Mouse (Mus musculus) liver, postnatal 0 days (tissue): ENCODE results near the gene Glyctk. TPM values are rescaled to one million over a fixed set of nuclear protein-coding genes. Genes with fewer than 3 reads are reported as not detected.
A peak's percentile ranks its signal among the peaks of the same experiment; 100 is the strongest.

Experiments
- ATAC-seq: fragments of 200-750 bp; cut with Nextera tagmentation; 2 replicates; pipeline ENCODE4 v1.8.0; 2017; ENCODE audit warnings: mild to moderate bottlenecking, moderate library complexity
- DNase-seq: peaks from one replicate; pipeline ENCODE4 v3.0.0-alpha.2; 2016
- H3K27ac ChIP-seq: fragments of 300-500 bp; sonication (generic); 2 replicates; pipeline ENCODE4 v1.5.1; 2014; ENCODE audit warnings: antibody characterized with exemption, moderate library complexity, mild to moderate bottlenecking, low read depth
- H3K27me3 ChIP-seq: fragments of 300-500 bp; sonication (generic); 2 replicates; pipeline ENCODE4 v1.6.1; 2014; ENCODE audit warnings: low read length, control low read depth, mixed read lengths; ENCODE audit not compliant: insufficient read depth
- H3K36me3 ChIP-seq: fragments of 300-500 bp; sonication (generic); replicated peaks from 2 replicates; pipeline ENCODE4 v1.6.1; 2014; ENCODE audit warnings: mild to moderate bottlenecking, control low read depth, low read length, moderate library complexity, mixed read lengths; ENCODE audit not compliant: insufficient read depth
- H3K4me1 ChIP-seq: fragments of 300-500 bp; sonication (generic); 2 replicates; pipeline ENCODE4 v1.6.1; 2014; ENCODE audit warnings: antibody characterized with exemption, mild to moderate bottlenecking, control low read depth; ENCODE audit not compliant: insufficient read depth
- H3K4me2 ChIP-seq: fragments of 300-500 bp; sonication (generic); 2 replicates; pipeline ENCODE4 v1.6.1; 2014; ENCODE audit warnings: low read depth, mild to moderate bottlenecking, low read length, moderate library complexity, mixed read lengths
- H3K4me3 ChIP-seq: fragments of 300-500 bp; sonication (generic); 2 replicates; pipeline ENCODE4 v1.5.1; 2014; ENCODE audit warnings: low read depth, low read length
- H3K9ac ChIP-seq: fragments of 300-500 bp; sonication (generic); replicated peaks from 2 replicates; pipeline ENCODE4 v1.6.1; 2014; ENCODE audit warnings: mild to moderate bottlenecking, moderate library complexity
- H3K9me3 ChIP-seq: fragments of 300-500 bp; sonication (generic); 2 replicates; pipeline ENCODE4 v1.6.1; 2016; ENCODE audit warnings: mild to moderate bottlenecking, control low read depth, low read length, mixed read lengths
- CTCF ChIP-seq: sonication (generic); IDR thresholded peaks from 2 replicates; pipeline ENCODE4 v1.5.1; 2016; ENCODE audit warnings: antibody characterized with exemption, low read depth
- EP300 ChIP-seq: IDR thresholded peaks from 2 replicates; pipeline ENCODE4 v1.6.1; 2016; ENCODE audit warnings: antibody characterized with exemption, low read depth, mild to moderate bottlenecking
- WGBS: fragments of 180-500 bp; shearing (Covaris S2); extraction: QIAGEN DNeasy Blood & Tissue Kit; methylation state at CpG from one replicate; pipeline ENCODE4 v1.1.7; 2014; ENCODE audit not compliant: insufficient replicate concordance; 5-methylcytosine and 5-hydroxymethylcytosine counted together
- microRNA counts: library from miRNA; unstranded; fragments of <30 nt; microRNA quantifications from one replicate; lab custom pipeline; 2015
- microRNA-seq: library from miRNA; unstranded; fragments of <30 nt; microRNA quantifications from one replicate; pipeline ENCODE4, GENCODE M21; 2016
- polyA plus RNA-seq: library from polyadenylated mRNA; unstranded; fragments of >200 nt; fragmentation: Nextera tagmentation; extraction: Ambion mirVana; gene quantifications from 2 replicates; pipeline ENCODE4 v1.2.1, GENCODE M21; 2015

The Glyctk gene
- polyA plus RNA-seq, 1 experiment from 2014 or later, result 46.5 TPM

DNA sequence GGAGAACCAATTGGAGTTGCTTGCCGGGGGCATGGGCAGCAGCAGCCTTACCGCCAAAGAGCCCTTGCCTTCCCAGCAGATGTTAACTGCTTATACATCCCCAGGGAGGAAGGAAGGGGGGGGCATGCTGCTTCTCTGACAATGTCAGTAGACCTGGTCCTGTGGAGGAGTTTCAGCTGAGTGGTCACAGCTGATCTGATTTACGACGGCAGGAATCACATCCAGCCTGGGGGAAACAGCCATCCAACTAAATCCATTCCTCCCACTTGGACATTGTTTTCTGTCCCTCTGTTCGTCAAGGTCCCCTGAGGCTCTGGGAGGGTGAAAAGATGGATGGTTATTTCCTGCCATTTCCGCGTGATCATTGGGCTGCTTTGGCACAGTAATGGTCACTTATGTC lies 53.5 kb downstream of the Glyctk start:
- ATAC-seq, result no peak
- WGBS, result 79% methylated on average over 7 of the region's 7 CpGs
- H3K4me3 ChIP-seq, result no peak overlapping the region
- no peak overlapping the region for H3K4me2 ChIP-seq
- TF ChIP-seq CTCF (no peak), EP300 (no peak)
- no peaks in the 10 kb centered on the region for H3K27me3 ChIP-seq
- H3K27ac ChIP-seq, result no peak overlapping the region
- H3K36me3 ChIP-seq, result no peaks in the 10 kb centered on the region
- no peaks in the 10 kb centered on the region for H3K4me1 ChIP-seq
- H3K9ac ChIP-seq, result no peak overlapping the region
- no peak for DNase-seq
- no peaks in the 10 kb centered on the region for H3K9me3 ChIP-seq

MicroRNAs encoded within 50 kb of the gene (microRNA counts, 519-probe panel; counts per million panel counts)
- 9,029 counts per million, percentile 98 among the panel's probes with 10 or more counts for microRNA mmu-let-7g (lab: Ali Mortazavi, UCI)

Small RNA genes lying within 50 kb of the gene (microRNA-seq; reads per million reads assigned to microRNA genes)
- gene Mir135a-1 (3.6 reads per million), gene Mirlet7g (75,656 reads per million, percentile 100 among the genes with 10 or more reads in this experiment)

Other genes starting within 250 kb of the Glyctk start
- 0.01 TPM in 1 of 2 replicates, not detected in the other for gene Col6a5, start 197.5 kb downstream of the Glyctk start, polyA plus RNA-seq
- gene Col6a4, start 61.4 kb downstream of the Glyctk start, polyA plus RNA-seq, result not detected in 2 replicates
- gene Wdr82, start 12.8 kb upstream of the Glyctk start, polyA plus RNA-seq, result 5.3 and 5.7 TPM in 2 replicates
- 11.0 and 11.1 TPM in 2 replicates for gene Ppm1m, start 41.6 kb upstream of the Glyctk start, polyA plus RNA-seq
- 22.4 and 23.0 TPM in 2 replicates for gene Twf2, start 45.0 kb upstream of the Glyctk start, polyA plus RNA-seq
- gene Tlr9, start 64.5 kb upstream of the Glyctk start, polyA plus RNA-seq, result 0.07 and 0.16 TPM in 2 replicates
- gene Alas1, start 90.5 kb upstream of the Glyctk start, polyA plus RNA-seq, result 131 and 146 TPM in 2 replicates
- gene Poc1a, start 122.9 kb upstream of the Glyctk start, polyA plus RNA-seq, result 13.0 and 14.5 TPM in 2 replicates
- 3.4 TPM in 2 replicates for gene Dusp7, start 210.5 kb upstream of the Glyctk start, polyA plus RNA-seq